Mouse (Mus musculus): ENCODE results near the gene Tuba1c. TPM values are rescaled to one million over a fixed set of nuclear protein-coding genes. Genes with fewer than 3 reads are reported as not detected.

Tuba1c gene
- 85.6 and 109 TPM in 2 replicates for total RNA-seq (2014; fragmentation: Nextera tagmentation)
- 34.5 and 41.4 TPM in 2 replicates for total RNA-seq (2017)

- peak; percentile 88 for ATAC-seq (replicated peaks; ENCODE audit: low FRiP score, low TSS enrichment, poor library complexity, severe bottlenecking)
Measured at GRCm38 (mm10) chr15:99029619-99030584, at the start of gene Tuba1c. Gene Tuba1c (plus strand): TSS chr15:99029891.

GRCm38 (mm10) chr15:98980012-98980614, 49.6 kb upstream of the Tuba1c start:
- ATAC-seq (replicated peaks; ENCODE audit: low FRiP score, low TSS enrichment, poor library complexity, severe bottlenecking): no peak

GRCm38 (mm10) chr15:98982100-98982499, 47.6 kb upstream of the Tuba1c start:
- ATAC-seq (replicated peaks; ENCODE audit: low FRiP score, low TSS enrichment, poor library complexity, severe bottlenecking): no peak

- no peak for ATAC-seq (replicated peaks; ENCODE audit: low FRiP score, low TSS enrichment, poor library complexity, severe bottlenecking)
Measured at GRCm38 (mm10) chr15:98983431-98984081, 46.1 kb upstream of the Tuba1c start.

GRCm38 (mm10) chr15:98984681-98985080, 45.0 kb upstream of the Tuba1c start:
- no peak for ATAC-seq (replicated peaks; ENCODE audit: low FRiP score, low TSS enrichment, poor library complexity, severe bottlenecking)

GRCm38 (mm10) chr15:98985240-98985981, 44.3 kb upstream of the Tuba1c start:
- ATAC-seq (replicated peaks; ENCODE audit: low FRiP score, low TSS enrichment, poor library complexity, severe bottlenecking): peak; percentile 92

GRCm38 (mm10) chr15:98985982-98986715, 43.5 kb upstream of the Tuba1c start:
- ATAC-seq (replicated peaks; ENCODE audit: low FRiP score, low TSS enrichment, poor library complexity, severe bottlenecking): no peak

- no peak for ATAC-seq (replicated peaks; ENCODE audit: low FRiP score, low TSS enrichment, poor library complexity, severe bottlenecking)
Measured at GRCm38 (mm10) chr15:98987077-98987630, 42.5 kb upstream of the Tuba1c start.

- no peak for ATAC-seq (replicated peaks; ENCODE audit: low FRiP score, low TSS enrichment, poor library complexity, severe bottlenecking)
Measured at GRCm38 (mm10) chr15:98987661-98988181, 42.0 kb upstream of the Tuba1c start.

- no peak for ATAC-seq (replicated peaks; ENCODE audit: low FRiP score, low TSS enrichment, poor library complexity, severe bottlenecking)
Measured at GRCm38 (mm10) chr15:98988787-98989186, 40.9 kb upstream of the Tuba1c start.

- no peak for ATAC-seq (replicated peaks; ENCODE audit: low FRiP score, low TSS enrichment, poor library complexity, severe bottlenecking)
Measured at GRCm38 (mm10) chr15:98989701-98990430, 39.8 kb upstream of the Tuba1c start.

- no peak for ATAC-seq (replicated peaks; ENCODE audit: low FRiP score, low TSS enrichment, poor library complexity, severe bottlenecking)
Measured at GRCm38 (mm10) chr15:98990669-98991539, 38.8 kb upstream of the Tuba1c start.

GRCm38 (mm10) chr15:98991540-98992050, 38.1 kb upstream of the Tuba1c start:
- ATAC-seq (replicated peaks; ENCODE audit: low FRiP score, low TSS enrichment, poor library complexity, severe bottlenecking): no peak

- ATAC-seq (replicated peaks; ENCODE audit: low FRiP score, low TSS enrichment, poor library complexity, severe bottlenecking): peak; percentile 62
Measured at GRCm38 (mm10) chr15:98992086-98992912, 37.4 kb upstream of the Tuba1c start.

- ATAC-seq (replicated peaks; ENCODE audit: low FRiP score, low TSS enrichment, poor library complexity, severe bottlenecking): peak; percentile 95
Measured at GRCm38 (mm10) chr15:98993093-98993793, 36.4 kb upstream of the Tuba1c start.
